Mouse (Mus musculus) liver, adult 2 months (tissue): ENCODE measurements at regions not wholly inside any gene's neighbourhood (a gene's known extent, or its start where the extent isn't known, plus 50 kb on each side); places are given as distances from the start of the nearest gene placed in this dataset.

Experiments used
- DNase-seq: peaks from one replicate; pipeline ENCODE4 v3.0.0-alpha.2; 2011; ENCODE audit warnings: low read depth, low spot score; ENCODE audit errors: extremely low read depth
- H3K27ac ChIP-seq: fragments of 200-500 bp; replicated peaks from 2 replicates; pipeline ENCODE4 v1.5.1; 2012; ENCODE audit warnings: low read depth, mild to moderate bottlenecking, control low read depth, inconsistent platforms, low read length; ENCODE audit not compliant: insufficient read depth
- H3K27me3 ChIP-seq: fragments of 200-500 bp; 2 replicates; pipeline ENCODE4 v1.6.1; 2012; ENCODE audit warnings: mild to moderate bottlenecking, moderate library complexity, low read length, inconsistent platforms; ENCODE audit not compliant: control insufficient read depth, insufficient read depth
- H3K36me3 ChIP-seq: fragments of 200-500 bp; 2 replicates; pipeline ENCODE4 v1.6.1; 2012; ENCODE audit warnings: low read length, inconsistent platforms; ENCODE audit not compliant: control insufficient read depth, insufficient read depth
- H3K4me1 ChIP-seq: fragments of 200-500 bp; 2 replicates; pipeline ENCODE4 v1.6.1; 2011; ENCODE audit warnings: low read length; ENCODE audit not compliant: control insufficient read depth, insufficient read depth
- H3K4me3 ChIP-seq: fragments of 200-500 bp; 2 replicates; pipeline ENCODE4 v1.5.1; 2011; ENCODE audit warnings: low read depth, mild to moderate bottlenecking, control low read depth, low read length, moderate library complexity; ENCODE audit not compliant: insufficient read depth
- H3K79me2 ChIP-seq: fragments of 200-500 bp; 2 replicates; pipeline ENCODE4 v1.6.1; 2012; ENCODE audit warnings: inconsistent platforms, mild to moderate bottlenecking, low read length, moderate library complexity; ENCODE audit not compliant: control insufficient read depth, insufficient read depth
- H3K9ac ChIP-seq: fragments of 200-500 bp; 2 replicates; pipeline ENCODE4 v1.6.1; 2012; ENCODE audit warnings: low read depth, mild to moderate bottlenecking, control low read depth, inconsistent platforms, low read length
- CTCF ChIP-seq: fragments of 200-500 bp; IDR thresholded peaks from 2 replicates; pipeline ENCODE4 v1.5.1; 2011; ENCODE audit warnings: low read depth, low read length, control low read depth
- POLR2A ChIP-seq: fragments of 200-500 bp; IDR thresholded peaks from 2 replicates; pipeline ENCODE4 v1.6.1; 2011; ENCODE audit warnings: low read length, control low read depth; ENCODE audit not compliant: insufficient read depth; ENCODE audit errors: extremely low read depth
- WGBS: fragments of 180-500 bp; shearing (Covaris S2); methylation state at CpG from one replicate; pipeline ENCODE4 v1.1.7; 2018; 5-methylcytosine and 5-hydroxymethylcytosine counted together

GRCm38 (mm10) chr10:92600116-92600515 lies 122.1 kb downstream of the Nedd1 start:
- H3K4me1 ChIP-seq, result no peaks in the 10 kb centered on the region
- H3K79me2 ChIP-seq, result no peaks in the 10 kb centered on the region
- no peaks in the 10 kb centered on the region for H3K27me3 ChIP-seq
- TF ChIP-seq POLR2A (no peak), CTCF (no peak)
- no peak overlapping the region for H3K9ac ChIP-seq
- DNase-seq, result no peak
- 77% methylated on average over 4 of the region's 4 CpGs for WGBS
- H3K4me3 ChIP-seq, result no peak overlapping the region
- no peak overlapping the region for H3K27ac ChIP-seq
- no peaks in the 10 kb centered on the region for H3K36me3 ChIP-seq

GRCm38 (mm10) chr10:92595496-92596355 lies 126.5 kb downstream of the Nedd1 start:
- no peaks in the 10 kb centered on the region for H3K27me3 ChIP-seq
- no peaks in the 10 kb centered on the region for H3K4me1 ChIP-seq
- no peaks in the 10 kb centered on the region for H3K79me2 ChIP-seq
- no peak for DNase-seq
- no peak for TF ChIP-seq CTCF
- H3K9ac ChIP-seq, result no peak overlapping the region
- H3K4me3 ChIP-seq, result no peak overlapping the region
- 34% methylated on average over 6 of the region's 6 CpGs for WGBS
- H3K36me3 ChIP-seq, result no peaks in the 10 kb centered on the region
- no peak overlapping the region for H3K27ac ChIP-seq

GRCm38 (mm10) chr10:92593947-92594460 lies 128.2 kb downstream of the Nedd1 start:
- no peaks in the 10 kb centered on the region for H3K4me1 ChIP-seq
- H3K4me3 ChIP-seq, result no peak overlapping the region
- no peak overlapping the region for H3K9ac ChIP-seq
- no peak overlapping the region for H3K27ac ChIP-seq
- no peak for TF ChIP-seq POLR2A
- no peak for TF ChIP-seq CTCF
- H3K27me3 ChIP-seq, result no peaks in the 10 kb centered on the region
- H3K79me2 ChIP-seq, result no peaks in the 10 kb centered on the region
- no peak for DNase-seq
- WGBS, result 70% methylated on average over 7 of the region's 7 CpGs
- H3K36me3 ChIP-seq, result no peaks in the 10 kb centered on the region

- H3K9ac ChIP-seq, result no peak overlapping the region
- WGBS, result 77% methylated on average over 2 of the region's 2 CpGs
- DNase-seq, result no peak
- H3K79me2 ChIP-seq, result no peaks in the 10 kb centered on the region
- no peak overlapping the region for H3K27ac ChIP-seq
- no peaks in the 10 kb centered on the region for H3K4me1 ChIP-seq
- no peaks in the 10 kb centered on the region for H3K27me3 ChIP-seq
- no peak for TF ChIP-seq POLR2A
- no peak for TF ChIP-seq CTCF
- H3K4me3 ChIP-seq, result no peak overlapping the region
- H3K36me3 ChIP-seq, result no peaks in the 10 kb centered on the region
Measured at GRCm38 (mm10) chr10:92578872-92579271, 143.3 kb downstream of the Nedd1 start.

GRCm38 (mm10) chr10:92570496-92570895 lies 151.7 kb downstream of the Nedd1 start:
- no peaks in the 10 kb centered on the region for H3K79me2 ChIP-seq
- no peak overlapping the region for H3K4me3 ChIP-seq
- H3K9ac ChIP-seq, result no peak overlapping the region
- no peaks in the 10 kb centered on the region for H3K36me3 ChIP-seq
- DNase-seq, result no peak
- no peak overlapping the region for H3K27ac ChIP-seq
- H3K4me1 ChIP-seq, result no peaks in the 10 kb centered on the region
- no peaks in the 10 kb centered on the region for H3K27me3 ChIP-seq
- TF ChIP-seq POLR2A, result no peak
- TF ChIP-seq CTCF, result no peak

- DNase-seq, result no peak
- H3K9ac ChIP-seq, result no peak overlapping the region
- no peaks in the 10 kb centered on the region for H3K79me2 ChIP-seq
- no peak overlapping the region for H3K27ac ChIP-seq
- no peaks in the 10 kb centered on the region for H3K36me3 ChIP-seq
- TF ChIP-seq POLR2A, result no peak
- TF ChIP-seq CTCF, result no peak
- WGBS, result 77% methylated on average over 4 of the region's 4 CpGs
- H3K4me3 ChIP-seq, result no peak overlapping the region
- no peaks in the 10 kb centered on the region for H3K4me1 ChIP-seq
- no peaks in the 10 kb centered on the region for H3K27me3 ChIP-seq
Measured at GRCm38 (mm10) chr10:92557463-92557862, 164.8 kb downstream of the Nedd1 start.
